Mouse (Mus musculus) brain, embryonic 14.5 days (tissue): ENCODE measurements around the gene Mydgf.

Source experiments
- CTCF ChIP-seq: fragments of 200-500 bp; IDR thresholded peaks from 2 replicates; pipeline ENCODE4 v1.5.1; 2012; ENCODE audit warnings: inconsistent platforms, mild to moderate bottlenecking, moderate library complexity, borderline replicate concordance; ENCODE audit not compliant: insufficient read depth, insufficient read length; ENCODE audit errors: extremely low read depth
- POLR2A ChIP-seq: fragments of 200-500 bp; IDR thresholded peaks from 2 replicates; pipeline ENCODE4 v1.6.1; 2012; ENCODE audit warnings: mild to moderate bottlenecking, inconsistent platforms, borderline replicate concordance; ENCODE audit not compliant: poor library complexity, insufficient read depth, insufficient read length, severe bottlenecking; ENCODE audit errors: extremely low read depth

GRCm38 (mm10) chr17:56128246-56128645 is 55.5 kb downstream of the Mydgf start:
- no peak for TF ChIP-seq CTCF
- TF ChIP-seq POLR2A, result no peak
